Mouse (Mus musculus) heart, embryonic 14.5 days (tissue): ENCODE data around the gene Klhl22. TPM values are rescaled to one million over a fixed set of nuclear protein-coding genes. Genes with fewer than 3 reads are reported as not detected.

Experiments
- ATAC-seq: fragments of 200-750 bp; cut with Nextera tagmentation; 2 replicates; pipeline ENCODE4 v1.8.0; 2017; ENCODE audit warnings: low read depth, moderate TSS enrichment; ENCODE audit not compliant: insufficient number of reproducible peaks, insufficient read depth, low FRiP score
- H3K27ac ChIP-seq, 2 experiments: fragments of 200-500 bp in 1 of 2; fragments of 300-500 bp in 1 of 2; sonication (generic) in 1 of 2; replicated peaks in 1 of 2; 2 replicates each; pipeline ENCODE4 v1.5.1; 2012 to 2014; ENCODE audit warnings: low read depth in 2 of 2, low read length in 2 of 2, control low read depth in 1 of 2, mild to moderate bottlenecking in 1 of 2, mixed read lengths in 1 of 2; ENCODE audit not compliant: control insufficient read depth in 1 of 2, insufficient read depth in 1 of 2
- H3K27me3 ChIP-seq: fragments of 300-500 bp; sonication (generic); 2 replicates; pipeline ENCODE4 v1.6.1; 2014; ENCODE audit warnings: mild to moderate bottlenecking, low read length, control low read depth; ENCODE audit not compliant: control insufficient read depth, insufficient read depth
- H3K36me3 ChIP-seq: fragments of 300-500 bp; sonication (generic); 2 replicates; pipeline ENCODE4 v1.6.1; 2014; ENCODE audit warnings: mild to moderate bottlenecking, control low read depth, low read length, mixed read lengths; ENCODE audit not compliant: control insufficient read depth, insufficient read depth
- H3K4me1 ChIP-seq, 2 experiments: fragments of 200-500 bp in 1 of 2; fragments of 300-500 bp in 1 of 2; sonication (generic) in 1 of 2; 2 replicates each; pipeline ENCODE4 v1.6.1; 2012 to 2014; ENCODE audit warnings: low read length in 2 of 2, control low read depth in 1 of 2, mixed read lengths in 1 of 2; ENCODE audit not compliant: control insufficient read depth in 2 of 2, insufficient read depth in 2 of 2
- H3K4me2 ChIP-seq: fragments of 300-500 bp; sonication (generic); 2 replicates; pipeline ENCODE4 v1.6.1; 2014; ENCODE audit warnings: mild to moderate bottlenecking, low read length
- H3K4me3 ChIP-seq, 2 experiments: fragments of 200-500 bp in 1 of 2; fragments of 300-500 bp in 1 of 2; sonication (generic) in 1 of 2; 2 replicates each; pipeline ENCODE4 v1.5.1; 2012 to 2014; ENCODE audit warnings: low read length in 2 of 2, mild to moderate bottlenecking in 2 of 2, control low read depth in 1 of 2, low read depth in 1 of 2, moderate library complexity in 1 of 2; ENCODE audit not compliant: control insufficient read depth in 1 of 2, insufficient read depth in 1 of 2
- H3K9ac ChIP-seq: fragments of 300-500 bp; sonication (generic); 2 replicates; pipeline ENCODE4 v1.6.1; 2014; ENCODE audit warnings: mild to moderate bottlenecking, low read length
- H3K9me3 ChIP-seq: fragments of 300-500 bp; sonication (generic); 2 replicates; pipeline ENCODE4 v1.6.1; 2016; ENCODE audit warnings: low read length, control low read depth; ENCODE audit not compliant: control insufficient read depth
- WGBS: fragments of 180-500 bp; shearing (Covaris S2); extraction: QIAGEN DNeasy Blood & Tissue Kit; methylation state at CpG from one replicate; pipeline ENCODE4 v1.1.7; 2014; 5-methylcytosine and 5-hydroxymethylcytosine counted together
- polyA plus RNA-seq: library from polyadenylated mRNA; unstranded; fragments of >200 nt; fragmentation: Nextera tagmentation; extraction: Ambion mirVana; gene quantifications from 2 replicates; pipeline ENCODE4 v1.2.1, GENCODE M21; 2014

Klhl22 gene
- polyA plus RNA-seq, 1 experiment from 2014 or later: 43.6 TPM

- no peak for ATAC-seq
- H3K9me3 ChIP-seq: no peaks in the 10 kb centered on the region
- H3K9ac ChIP-seq: no peak overlapping the region
- peaks cover 21% of the 10 kb centered on the region for H3K36me3 ChIP-seq
- H3K4me1 ChIP-seq: peaks cover 0 to 14% of the 10 kb centered on the region in 2 experiments; a peak in 1 of 4 replicates
- peaks cover 36% of the 10 kb centered on the region for H3K27me3 ChIP-seq
- H3K4me3 ChIP-seq: no peak overlapping the region
- no peak overlapping the region for H3K4me2 ChIP-seq
- WGBS: 72% methylated on average over 5 of the region's 5 CpGs
- H3K27ac ChIP-seq: no peak overlapping the region
Measured at GRCm38 (mm10) chr16:17795643-17796042, 36.2 kb downstream of the Klhl22 start.

DNA sequence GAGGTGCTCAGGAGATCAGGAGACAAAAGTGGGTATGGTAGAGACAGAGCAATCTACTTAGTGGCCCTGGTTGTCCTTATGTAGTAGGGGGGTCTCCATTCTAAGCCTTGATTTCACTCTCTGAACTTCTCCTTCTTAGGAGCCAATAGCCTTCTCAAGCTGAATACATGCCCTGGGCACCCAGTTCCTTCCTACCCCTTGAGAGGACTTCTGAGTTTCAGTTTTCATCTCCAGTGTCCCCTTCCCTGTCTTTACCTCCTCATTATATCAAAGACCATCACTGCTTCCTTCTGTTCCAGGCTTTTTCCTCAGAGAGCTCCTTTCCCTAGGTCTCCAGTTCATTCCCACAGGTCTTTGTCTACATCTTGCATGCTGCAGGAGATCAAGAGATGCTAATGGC lies 37.1 kb downstream of the Klhl22 start:
- Histone ChIP-seq H3K27ac (no peak overlapping the region; a peak in 1 of 4 replicates), H3K27me3 (peaks cover 45% of the 10 kb centered on the region)

DNA sequence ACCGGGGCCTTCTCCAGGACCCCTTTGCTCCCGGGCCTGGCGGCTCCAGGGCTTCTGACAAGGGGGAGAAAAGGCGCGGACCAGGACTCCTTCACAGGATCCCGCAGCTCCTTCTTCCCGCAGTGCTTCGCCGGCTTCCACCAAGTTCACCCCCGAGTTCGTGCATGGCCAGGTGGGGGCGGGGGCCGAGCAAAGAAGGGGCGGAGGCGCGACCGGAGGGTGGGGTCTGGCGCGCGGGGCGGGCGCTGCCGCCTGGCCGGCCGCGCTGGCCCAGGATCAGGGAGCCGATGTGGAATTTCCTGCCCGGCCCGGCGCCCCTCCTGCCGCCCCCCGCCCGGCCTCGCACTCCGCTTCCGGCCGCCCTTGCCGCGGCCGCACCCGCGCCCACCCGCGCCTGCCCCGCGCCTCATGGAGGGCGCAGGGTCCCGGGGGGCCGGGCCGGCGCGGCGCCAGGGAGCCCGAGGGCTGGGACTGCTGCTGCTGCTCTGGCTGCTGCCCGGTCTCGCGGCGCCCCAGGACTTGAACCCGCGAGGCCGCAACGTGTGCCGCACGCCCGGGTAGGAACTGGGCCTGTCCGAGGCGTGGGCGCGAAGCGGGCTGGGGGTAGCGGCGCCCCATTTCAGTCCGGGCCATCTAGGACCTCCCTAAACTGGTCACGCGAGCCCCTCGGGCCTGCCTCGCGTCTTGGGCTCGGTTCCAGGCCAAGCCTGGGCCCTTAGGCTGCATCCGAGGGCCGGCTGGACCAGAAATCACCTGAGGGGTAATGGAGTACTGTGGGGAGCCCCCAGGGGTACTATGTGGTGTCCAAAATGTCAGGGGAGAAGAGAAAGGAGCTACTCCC lies 37.8 kb downstream of the Klhl22 start, which contains the start of gene Scarf2:
Scarf2 (plus strand) TSS at position 312 of the 841 bp plus-strand sequence.
- peaks cover 7% of the 10 kb centered on the region for H3K36me3 ChIP-seq
- peak within 1 kb of the TSS; percentile 85 for H3K4me2 ChIP-seq
- peaks cover 51% of the 10 kb centered on the region for H3K27me3 ChIP-seq
- peak within 1 kb of the TSS; percentile 63 to 81 for H3K27ac ChIP-seq
- H3K4me3 ChIP-seq: peak within 1 kb of the TSS; percentile 65 to 66
- peak within 1 kb of the TSS; percentile 84 for H3K9ac ChIP-seq
- no peaks in the 10 kb centered on the region for H3K9me3 ChIP-seq
- H3K4me1 ChIP-seq: peaks cover 2 to 21% of the 10 kb centered on the region in 2 experiments; a peak in 3 of 4 replicates
- peak; percentile 66 for ATAC-seq
- WGBS: 3% methylated on average over 62 of the region's 81 CpGs

More for the DNA sequence above, 37.1 kb downstream of the Klhl22 start:
- Histone ChIP-seq H3K9me3 (no peaks in the 10 kb centered on the region), H3K36me3 (peaks cover 12% of the 10 kb centered on the region), H3K4me3 (peak overlapping the region; percentile 65 to 66; a peak in 3 of 4 replicates), H3K9ac (no peak overlapping the region; the same call in 1 of the 2 replicates), H3K4me2 (peak overlapping the region; percentile 85), H3K4me1 (peaks cover 0 to 15% of the 10 kb centered on the region in 2 experiments; a peak in 2 of 4 replicates)
- no peak for ATAC-seq

- H3K4me3 ChIP-seq: peak overlapping the region; percentile 65 to 66
- no peak for ATAC-seq
- peaks cover 58% of the 10 kb centered on the region for H3K27me3 ChIP-seq
- peaks cover under 1% of the 10 kb centered on the region for H3K36me3 ChIP-seq
- 5% methylated on average over 29 of the region's 29 CpGs for WGBS
- H3K4me2 ChIP-seq: peak overlapping the region; percentile 85
- peak overlapping the region; percentile 63 to 81 for H3K27ac ChIP-seq
- no peaks in the 10 kb centered on the region for H3K9me3 ChIP-seq
- peaks cover 9 to 28% of the 10 kb centered on the region in 2 experiments; a peak in 3 of 4 replicates for H3K4me1 ChIP-seq
- peak overlapping the region; percentile 84 for H3K9ac ChIP-seq
Measured at GRCm38 (mm10) chr16:17797812-17798311, 38.4 kb downstream of the Klhl22 start.

DNA sequence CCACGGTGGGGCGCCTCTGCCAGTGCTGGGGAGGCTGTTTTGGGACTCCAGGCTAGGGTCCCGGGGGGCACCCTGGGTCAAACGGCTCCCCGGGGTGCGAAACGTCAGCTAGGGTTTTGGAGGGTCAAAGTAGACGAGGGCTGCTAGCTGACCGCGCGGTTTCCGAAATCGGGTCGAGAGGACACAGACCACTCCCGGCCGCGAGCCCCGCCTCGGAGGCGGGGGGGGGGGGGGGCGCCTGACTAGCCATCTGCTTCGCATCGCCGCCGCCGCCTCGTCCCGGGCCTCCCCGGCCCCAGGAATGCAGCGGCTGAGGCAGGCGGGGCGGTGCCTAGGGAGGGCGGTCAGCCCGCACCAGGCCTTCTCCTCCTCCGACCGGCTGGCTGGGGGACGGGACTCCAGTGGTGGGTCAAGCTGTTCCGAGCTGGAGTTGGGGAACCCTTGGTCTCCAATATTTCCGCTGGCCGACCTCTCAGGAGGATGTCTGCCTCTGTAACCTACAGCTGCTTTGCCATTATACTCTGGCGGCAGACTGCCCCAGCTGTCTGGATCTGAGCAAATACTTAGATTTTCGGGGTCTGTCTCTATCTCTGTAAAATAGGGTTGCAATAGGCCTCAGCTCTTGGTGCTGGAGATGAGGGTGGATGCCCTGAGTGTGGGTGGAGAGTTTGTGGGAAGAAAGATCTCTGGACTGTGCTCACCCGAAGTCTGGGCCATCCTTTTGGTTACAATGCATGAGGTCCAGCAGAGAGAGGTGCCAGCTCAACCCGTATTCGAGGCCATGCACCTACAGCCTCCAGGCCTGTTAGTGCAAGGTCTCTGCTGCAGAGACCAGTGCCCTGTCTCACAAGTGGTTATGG lies 39.1 kb downstream of the Klhl22 start:
- Histone ChIP-seq H3K27ac (peak overlapping the region; percentile 63 to 81), H3K4me1 (peaks cover 11 to 35% of the 10 kb centered on the region in 2 experiments; a peak in 3 of 4 replicates), H3K9me3 (no peaks in the 10 kb centered on the region), H3K4me2 (peak overlapping the region; percentile 85), H3K27me3 (peaks cover 65% of the 10 kb centered on the region), H3K36me3 (peaks cover 3% of the 10 kb centered on the region; the same call in 1 of the 2 replicates), H3K4me3 (peak overlapping the region; percentile 65 to 66), H3K9ac (peak overlapping the region; percentile 84)
- ATAC-seq: 0 out of 2 replicates have a peak, but pooled peaks have one; percentile 38
- WGBS: 5% methylated on average over 39 of the region's 45 CpGs

DNA sequence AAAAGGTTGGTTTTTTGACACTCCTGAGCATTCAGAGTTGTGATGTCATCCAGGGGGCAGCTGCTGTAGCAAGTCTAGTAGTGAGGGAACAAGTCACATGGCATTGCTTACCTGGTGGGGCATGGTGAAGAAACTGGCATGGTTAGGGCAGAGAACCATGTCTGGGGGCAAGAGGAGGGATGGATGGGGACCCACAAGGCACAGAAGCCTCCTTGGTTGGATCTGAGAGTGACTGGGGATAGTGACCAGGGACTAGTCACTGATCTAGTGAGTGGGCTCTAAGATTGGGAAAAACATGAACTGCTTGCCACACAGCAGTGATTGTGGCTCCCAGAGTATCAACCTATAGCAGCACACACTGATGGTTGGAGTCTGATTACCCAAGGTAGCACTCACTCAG lies 40.2 kb downstream of the Klhl22 start:
- H3K27ac ChIP-seq: no peak overlapping the region
- peaks cover 8% of the 10 kb centered on the region; the same call in 1 of the 2 replicates for H3K36me3 ChIP-seq
- no peak overlapping the region for H3K9ac ChIP-seq
- H3K27me3 ChIP-seq: peaks cover 75% of the 10 kb centered on the region
- H3K4me3 ChIP-seq: no peak overlapping the region
- no peak overlapping the region for H3K4me2 ChIP-seq
- no peak for ATAC-seq
- H3K4me1 ChIP-seq: peaks cover 19 to 45% of the 10 kb centered on the region in 2 experiments; a peak in 3 of 4 replicates
- no peaks in the 10 kb centered on the region for H3K9me3 ChIP-seq
